Mouse (Mus musculus) layer of hippocampus, adult 9-10 months (tissue): Measurements from ENCODE around the gene Cdkl4.
"Not testable (repeated sequence)": the region's sequence is repeated elsewhere in the genome, so short reads cannot be mapped to it uniquely, and the experiment has no call there.

ENCODE experiments used
- DNase-seq: peaks from one replicate; pipeline ENCODE4 v3.0.0; 2022; ENCODE audit warnings: low spot score

Gene Cdkl4

GRCm38 (mm10) chr17:80563762-80564610 lies 13.6 kb downstream of the Cdkl4 start:
- DNase-seq: not testable (repeated sequence)

GRCm38 (mm10) chr17:80562792-80563191 lies 14.8 kb downstream of the Cdkl4 start:
- DNase-seq: no peak

GRCm38 (mm10) chr17:80560669-80561401 lies 16.8 kb downstream of the Cdkl4 start:
- peak; percentile 64 for DNase-seq

- DNase-seq: no peak
These were observed 17.9 kb downstream of the Cdkl4 start for GRCm38 (mm10) chr17:80559745-80560144.

- no peak for DNase-seq
These were observed 18.6 kb downstream of the Cdkl4 start for GRCm38 (mm10) chr17:80559050-80559449.

GRCm38 (mm10) chr17:80558583-80558982 lies 19.0 kb downstream of the Cdkl4 start:
- no peak for DNase-seq

- DNase-seq: no peak
These were observed 20.2 kb downstream of the Cdkl4 start for GRCm38 (mm10) chr17:80557461-80557860.

- peak; percentile 87 for DNase-seq
These were observed 24.0 kb downstream of the Cdkl4 start for GRCm38 (mm10) chr17:80553318-80554270.

GRCm38 (mm10) chr17:80552653-80553052 lies 25.0 kb downstream of the Cdkl4 start:
- DNase-seq: no peak

GRCm38 (mm10) chr17:80550981-80551380 lies 26.6 kb downstream of the Cdkl4 start:
- DNase-seq: no peak

- no peak for DNase-seq
These were observed 30.8 kb downstream of the Cdkl4 start for GRCm38 (mm10) chr17:80546846-80547245.

GRCm38 (mm10) chr17:80546227-80546626 lies 31.4 kb downstream of the Cdkl4 start:
- no peak for DNase-seq

- no peak for DNase-seq
These were observed 34.0 kb downstream of the Cdkl4 start for GRCm38 (mm10) chr17:80543646-80544045.

- DNase-seq: no peak
These were observed 40.5 kb downstream of the Cdkl4 start for GRCm38 (mm10) chr17:80537136-80537535.

- no peak for DNase-seq
These were observed 42.0 kb downstream of the Cdkl4 start for GRCm38 (mm10) chr17:80535633-80536032.

- not testable (repeated sequence) for DNase-seq
These were observed 46.3 kb downstream of the Cdkl4 start for GRCm38 (mm10) chr17:80531351-80531750.

- no peak for DNase-seq
These were observed 54.4 kb downstream of the Cdkl4 start for GRCm38 (mm10) chr17:80523231-80523630.

- DNase-seq: no peak
These were observed 55.4 kb downstream of the Cdkl4 start for GRCm38 (mm10) chr17:80522229-80522556.

GRCm38 (mm10) chr17:80521521-80522228 lies 55.9 kb downstream of the Cdkl4 start:
- no peak for DNase-seq

GRCm38 (mm10) chr17:80520537-80520936 lies 57.1 kb downstream of the Cdkl4 start:
- no peak for DNase-seq

GRCm38 (mm10) chr17:80518811-80519210 lies 58.8 kb downstream of the Cdkl4 start:
- no peak for DNase-seq

- DNase-seq: no peak
These were observed 60.4 kb downstream of the Cdkl4 start for GRCm38 (mm10) chr17:80517244-80517643.
